Mouse (Mus musculus) embryonic facial prominence, embryonic 12.5 days (tissue): Measurements from ENCODE around the gene Naa38. TPM values are rescaled to one million over a fixed set of nuclear protein-coding genes. Genes with fewer than 3 reads are reported as not detected.

Experiments
- ATAC-seq: fragments of 200-750 bp; cut with Nextera tagmentation; 2 replicates; pipeline ENCODE4 v1.8.0; 2017; ENCODE audit not compliant: insufficient number of reproducible peaks, insufficient read depth, low FRiP score, low TSS enrichment
- H3K27ac ChIP-seq: fragments of 300-500 bp; sonication (generic); 2 replicates; pipeline ENCODE4 v1.5.1; 2016; ENCODE audit warnings: mild to moderate bottlenecking
- H3K27me3 ChIP-seq: fragments of 300-500 bp; sonication (generic); 2 replicates; pipeline ENCODE4 v1.6.1; 2016; ENCODE audit warnings: mild to moderate bottlenecking, moderate library complexity
- H3K36me3 ChIP-seq: fragments of 300-500 bp; sonication (generic); 2 replicates; pipeline ENCODE4 v1.6.1; 2016; ENCODE audit warnings: mild to moderate bottlenecking
- H3K4me1 ChIP-seq: fragments of 300-500 bp; sonication (generic); 2 replicates; pipeline ENCODE4 v1.6.1; 2016
- H3K4me2 ChIP-seq: fragments of 300-500 bp; sonication (generic); replicated peaks from 2 replicates; pipeline ENCODE4 v1.6.1; 2016; ENCODE audit warnings: mild to moderate bottlenecking, moderate library complexity
- H3K4me3 ChIP-seq: fragments of 300-500 bp; sonication (generic); 2 replicates; pipeline ENCODE4 v1.5.1; 2016; ENCODE audit warnings: mild to moderate bottlenecking
- H3K9ac ChIP-seq: fragments of 300-500 bp; sonication (generic); 2 replicates; pipeline ENCODE4 v1.6.1; 2016; ENCODE audit warnings: mild to moderate bottlenecking, moderate library complexity
- H3K9me3 ChIP-seq: fragments of 300-500 bp; sonication (generic); 2 replicates; pipeline ENCODE4 v1.6.1; 2016; ENCODE audit warnings: mild to moderate bottlenecking, moderate library complexity
- WGBS: fragments of 180-500 bp; shearing (Covaris S2); methylation state at CpG from one replicate; pipeline ENCODE4 v1.1.7; 2016; 5-methylcytosine and 5-hydroxymethylcytosine counted together
- polyA plus RNA-seq: library from polyadenylated mRNA; unstranded; fragments of >200 nt; fragmentation: Nextera tagmentation; extraction: Ambion mirVana; gene quantifications from 2 replicates; pipeline ENCODE4 v1.2.1, GENCODE M21; 2016

The Naa38 gene
- polyA plus RNA-seq, 1 experiment from 2014 or later, result 126 TPM

- no peaks in the 10 kb centered on the region for H3K9me3 ChIP-seq
- peak overlapping the region; percentile 93 for H3K4me3 ChIP-seq
- H3K36me3 ChIP-seq, result peaks cover 20% of the 10 kb centered on the region
- peak overlapping the region; percentile 100 for H3K27ac ChIP-seq
- H3K9ac ChIP-seq, result peak overlapping the region; percentile 100
- no peak for ATAC-seq
- peaks cover 55% of the 10 kb centered on the region for H3K4me1 ChIP-seq
- H3K27me3 ChIP-seq, result no peaks in the 10 kb centered on the region
- H3K4me2 ChIP-seq, result peak overlapping the region; percentile 80
- WGBS, result under 1% methylated on average over 22 of the region's 22 CpGs
Measured at GRCm38 (mm10) chr11:69367616-69368355, 27.5 kb upstream of the Naa38 start.

- Histone ChIP-seq H3K4me2 (peak overlapping the region; percentile 80), H3K9me3 (no peaks in the 10 kb centered on the region), H3K27ac (peak overlapping the region; percentile 100), H3K4me1 (peaks cover 47% of the 10 kb centered on the region), H3K27me3 (no peaks in the 10 kb centered on the region), H3K4me3 (peak overlapping the region; percentile 93), H3K9ac (peak overlapping the region; percentile 100), H3K36me3 (peaks cover 20% of the 10 kb centered on the region)
- no peak for ATAC-seq
- WGBS, result under 1% methylated on average over 61 of the region's 106 CpGs
Measured at GRCm38 (mm10) chr11:69368356-69369214, 26.7 kb upstream of the Naa38 start.

GRCm38 (mm10) chr11:69369215-69369989 is 25.9 kb upstream of the Naa38 start, which contains the start of gene Chd3:
Gene Chd3, minus strand, starts transcription at chr11:69369406.
- Histone ChIP-seq H3K4me2 (peak within 1 kb of the TSS; percentile 80), H3K27me3 (no peaks in the 10 kb centered on the region), H3K4me3 (peak within 1 kb of the TSS; percentile 93), H3K36me3 (peaks cover 14% of the 10 kb centered on the region; the same call in 1 of the 2 replicates), H3K9me3 (no peaks in the 10 kb centered on the region), H3K27ac (peak within 1 kb of the TSS; percentile 100), H3K9ac (peak within 1 kb of the TSS; percentile 100), H3K4me1 (peaks cover 41% of the 10 kb centered on the region)
- 4% methylated on average over 18 of the region's 34 CpGs for WGBS
- no peak for ATAC-seq

- Histone ChIP-seq H3K9ac (peak overlapping the region; percentile 100), H3K9me3 (no peaks in the 10 kb centered on the region), H3K4me2 (peak overlapping the region; percentile 80), H3K27ac (peak overlapping the region; percentile 100), H3K4me1 (peaks cover 33% of the 10 kb centered on the region), H3K36me3 (peaks cover 14% of the 10 kb centered on the region; the same call in 1 of the 2 replicates), H3K27me3 (no peaks in the 10 kb centered on the region), H3K4me3 (peak overlapping the region; percentile 93)
- 25% methylated on average over 2 of the region's 2 CpGs for WGBS
- no peak for ATAC-seq
Measured at GRCm38 (mm10) chr11:69369990-69370816, 25.1 kb upstream of the Naa38 start.

- ATAC-seq, result no peak
- H3K27ac ChIP-seq, result peak overlapping the region; percentile 78
- peak overlapping the region; percentile 39 for H3K4me2 ChIP-seq
- H3K36me3 ChIP-seq, result peaks cover 16% of the 10 kb centered on the region
- no peaks in the 10 kb centered on the region for H3K27me3 ChIP-seq
- no peak overlapping the region for H3K9ac ChIP-seq
- 18% methylated on average over 9 of the region's 9 CpGs for WGBS
- peaks cover 27% of the 10 kb centered on the region for H3K4me1 ChIP-seq
- H3K4me3 ChIP-seq, result no peak overlapping the region
- H3K9me3 ChIP-seq, result no peaks in the 10 kb centered on the region
Measured at GRCm38 (mm10) chr11:69370817-69371215, 24.5 kb upstream of the Naa38 start.

GRCm38 (mm10) chr11:69371601-69372000 is 23.7 kb upstream of the Naa38 start:
- Histone ChIP-seq H3K36me3 (peaks cover 17% of the 10 kb centered on the region), H3K27ac (peak overlapping the region; percentile 78), H3K4me2 (peak overlapping the region; percentile 39), H3K9ac (0 out of 2 replicates have a peak overlapping the region, but pooled peaks have one; percentile 15), H3K27me3 (no peaks in the 10 kb centered on the region), H3K4me1 (peaks cover 23% of the 10 kb centered on the region), H3K4me3 (0 out of 2 replicates have a peak overlapping the region, but pooled peaks have one; percentile 0), H3K9me3 (no peaks in the 10 kb centered on the region)
- 48% methylated on average over 12 of the region's 12 CpGs for WGBS
- ATAC-seq, result no peak

- Histone ChIP-seq H3K27me3 (no peaks in the 10 kb centered on the region), H3K4me3 (0 out of 2 replicates have a peak overlapping the region, but pooled peaks have one; percentile 0), H3K27ac (peak overlapping the region; percentile 78), H3K4me2 (peak overlapping the region; percentile 39), H3K4me1 (peaks cover 23% of the 10 kb centered on the region), H3K36me3 (peaks cover 17% of the 10 kb centered on the region), H3K9me3 (no peaks in the 10 kb centered on the region), H3K9ac (0 out of 2 replicates have a peak overlapping the region, but pooled peaks have one; percentile 15)
- no peak for ATAC-seq
- 62% methylated on average over 12 of the region's 12 CpGs for WGBS
Measured at GRCm38 (mm10) chr11:69372056-69372779, 23.1 kb upstream of the Naa38 start.

- Histone ChIP-seq H3K4me1 (peaks cover 23% of the 10 kb centered on the region), H3K27me3 (no peaks in the 10 kb centered on the region), H3K36me3 (peaks cover 21% of the 10 kb centered on the region), H3K9ac (no peak overlapping the region), H3K9me3 (no peaks in the 10 kb centered on the region), H3K4me3 (no peak overlapping the region), H3K4me2 (no peak overlapping the region), H3K27ac (peak overlapping the region; percentile 78)
- no peak for ATAC-seq
- WGBS, result 61% methylated on average over 3 of the region's 3 CpGs
Measured at GRCm38 (mm10) chr11:69372780-69373170, 22.5 kb upstream of the Naa38 start.

GRCm38 (mm10) chr11:69373223-69373965 is 21.9 kb upstream of the Naa38 start:
- 91% methylated on average over 16 of the region's 16 CpGs for WGBS
- Histone ChIP-seq H3K4me3 (no peak overlapping the region), H3K36me3 (peaks cover 24% of the 10 kb centered on the region), H3K4me2 (no peak overlapping the region), H3K9me3 (no peaks in the 10 kb centered on the region), H3K9ac (0 out of 2 replicates have a peak overlapping the region, but pooled peaks have one; percentile 3), H3K27me3 (no peaks in the 10 kb centered on the region), H3K4me1 (peaks cover 23% of the 10 kb centered on the region), H3K27ac (no peak overlapping the region)
- no peak for ATAC-seq
